Mouse (Mus musculus) MEL (cell line): Measurements from ENCODE around the gene Phtf2.

Experiments used
- CTCF ChIP-seq, 3 experiments: IDR thresholded peaks in 2 of 3; conservative IDR thresholded peaks in 1 of 3; 2 replicates each; pipeline ENCODE4 v1.5.1; 2011 to 2012; ENCODE audit warnings: low read length in 3 of 3, low read depth in 2 of 3, mild to moderate bottlenecking in 2 of 3, improper control_type of control experiment in 1 of 3, inconsistent platforms in 1 of 3, mixed read lengths in 1 of 3, moderate library complexity in 1 of 3; ENCODE audit not compliant: control insufficient read depth in 1 of 3, insufficient read depth in 1 of 3, poor library complexity in 1 of 3, severe bottlenecking in 1 of 3
- MYB ChIP-seq: IDR thresholded peaks from 2 replicates; pipeline ENCODE4 v1.6.1; 2011; ENCODE audit warnings: mild to moderate bottlenecking, low read depth, low read length, improper control_type of control experiment
- RCOR1 ChIP-seq: IDR thresholded peaks from 2 replicates; pipeline ENCODE4 v1.6.1; 2012; ENCODE audit warnings: low read depth, mild to moderate bottlenecking, inconsistent platforms, low read length, improper control_type of control experiment
- TBP ChIP-seq: IDR thresholded peaks from 2 replicates; pipeline ENCODE4 v1.8.0; 2011; ENCODE audit warnings: low read depth, low read length, improper control_type of control experiment

DNA sequence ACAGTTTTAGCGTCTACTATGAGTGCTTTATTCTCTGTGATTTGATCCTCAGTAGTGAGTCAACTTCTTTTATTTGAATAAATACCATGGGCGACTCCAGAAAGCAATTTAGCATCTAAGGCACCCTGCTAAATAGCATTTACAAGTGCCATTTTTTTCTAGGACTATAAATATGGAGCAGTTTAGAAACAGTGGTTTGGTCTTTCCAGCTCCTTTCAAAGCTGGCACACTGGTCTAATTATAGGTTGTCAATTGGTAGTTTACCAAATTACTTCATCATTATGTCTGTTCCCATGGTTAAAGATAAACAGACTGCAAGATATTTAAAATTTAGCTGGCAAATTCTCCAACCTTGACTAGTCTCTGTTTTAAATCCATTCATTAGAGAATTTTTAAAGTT, 38.1 kb downstream of the Phtf2 start:
- no peak for TF ChIP-seq RCOR1
- no peak for TF ChIP-seq MYB
- no peak for TF ChIP-seq TBP
- TF ChIP-seq CTCF (IDR thresholded peaks at IDR 0.05 in 2 of 3, conservative IDR thresholded peaks at IDR 0.05 in 1 of 3; ENCODE audit: control insufficient read depth in 1 of 3, insufficient read depth in 1 of 3, low read depth in 2 of 3, low read length in 3 of 3, poor library complexity in 1 of 3, severe bottlenecking in 1 of 3), result no peak
